Comparison of ENCODE assay signal across 16 mouse cellular contexts in the genomic region with DNA sequence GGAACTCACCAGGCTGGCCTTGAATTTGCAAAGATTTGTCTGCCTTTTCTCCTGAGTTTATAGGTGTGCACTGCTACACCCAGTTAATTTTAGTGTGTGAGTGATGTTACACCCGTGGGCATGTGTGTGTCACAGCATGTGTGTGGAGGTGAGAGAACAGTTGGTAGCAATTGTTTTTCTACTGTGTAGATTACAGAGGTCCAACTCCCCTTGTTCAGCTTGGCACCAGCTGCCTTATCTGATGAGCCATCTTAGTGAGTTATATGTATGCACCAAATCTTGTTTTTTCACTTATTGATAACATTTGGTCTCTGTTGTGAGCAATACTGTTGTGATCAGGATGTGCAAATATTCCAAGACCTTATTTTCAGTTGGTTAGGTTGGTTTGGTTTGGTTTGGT.
"Had no signal": no experiment of that assay in that cellular context is flagged by ENCODE, and none has a peak within 500 bp of the region (broad histone marks: within the 10 kb centered on the region; RNA-seq: fewer than 3 reads in every experiment).

No protein-coding gene starts in this region.

- H3K4me3 ChIP-seq: limb, embryonic 12.5 days; limb, embryonic 15.5 days; megakaryocyte, embryonic 14.5 days had no signal

- H3K9ac ChIP-seq: limb, embryonic 12.5 days; limb, embryonic 15.5 days; liver, embryonic 14.5 days; liver, postnatal 0 days; lung, embryonic 14.5 days had no signal

- H3K9me3 ChIP-seq: limb, embryonic 12.5 days; limb, embryonic 15.5 days; megakaryocyte, embryonic 14.5 days had no signal

- ATAC-seq: liver, postnatal 0 days; lung, postnatal 0 days had no signal

- H3K27me3 ChIP-seq: limb, embryonic 12.5 days; limb, embryonic 15.5 days; megakaryocyte, embryonic 14.5 days had no signal

- H3K4me1 ChIP-seq: limb, embryonic 12.5 days; limb, embryonic 15.5 days had no signal

- H3K27ac ChIP-seq: kidney, postnatal 0 days; limb, embryonic 12.5 days; limb, embryonic 15.5 days; liver, embryonic 14.5 days; macrophage had no signal

- DNase-seq: kidney, postnatal 25 days; left cerebral cortex, postnatal 4 days; liver, postnatal 0 days; lung, embryonic 14.5 days; midbrain, embryonic 14.5 days; thymus, adult 18-20 months; thymus, postnatal 36 days had no signal

- H3K36me3 ChIP-seq: limb, embryonic 15.5 days had no signal

- H3K4me2 ChIP-seq: limb, embryonic 12.5 days; limb, embryonic 15.5 days; liver, embryonic 11.5 days; lung, embryonic 14.5 days; midbrain, embryonic 11.5 days had no signal
